Mouse (Mus musculus): ENCODE data around the gene Zfp541.

- TF ChIP-seq CTCF (IDR thresholded peaks at IDR 0.05; ENCODE audit: control insufficient read depth, insufficient read depth, insufficient read length) (peak; percentile 74), USF1 (IDR thresholded peaks at IDR 0.05; ENCODE audit: low read depth) (no peak), MYOG (IDR thresholded peaks at IDR 0.05; ENCODE audit: control insufficient read depth, extremely low read depth, insufficient read length) (no peak)
Observed at GRCm38 (mm10) chr7:16119569-16120261, 58.1 kb downstream of the Zfp541 start, which contains the start of gene Kptn.

Measured in C2C12 (cell line).